Mouse (Mus musculus) kidney, postnatal 10 days (tissue): ENCODE measurements around the gene Sgms1.
A peak's percentile ranks its signal among the peaks of the same experiment; 100 is the strongest.
"Not testable (repeated sequence)": the region's sequence is repeated elsewhere in the genome, so short reads cannot be mapped to it uniquely, and the experiment has no call there.

Experiments used
- DNase-seq: peaks from one replicate; pipeline ENCODE4 v3.0.0; 2021; ENCODE audit warnings: mixed read lengths

Gene Sgms1

GRCm38 (mm10) chr19:32323070-32323469 lies 66.4 kb downstream of the Sgms1 start:
- DNase-seq = no peak

GRCm38 (mm10) chr19:32322429-32323035 lies 67.0 kb downstream of the Sgms1 start:
- peak; percentile 75 for DNase-seq

GRCm38 (mm10) chr19:32320366-32320666 lies 69.2 kb downstream of the Sgms1 start:
- DNase-seq = peak; percentile 84

GRCm38 (mm10) chr19:32319531-32320365 lies 69.8 kb downstream of the Sgms1 start:
- DNase-seq = no peak

GRCm38 (mm10) chr19:32319057-32319456 lies 70.5 kb downstream of the Sgms1 start:
- no peak for DNase-seq

- not testable (repeated sequence) for DNase-seq
These were observed 72.2 kb downstream of the Sgms1 start for GRCm38 (mm10) chr19:32317347-32317746.

GRCm38 (mm10) chr19:32313304-32313703 lies 76.2 kb downstream of the Sgms1 start:
- DNase-seq = no peak

GRCm38 (mm10) chr19:32311762-32312161 lies 77.8 kb downstream of the Sgms1 start:
- no peak for DNase-seq

GRCm38 (mm10) chr19:32311063-32311462 lies 78.5 kb downstream of the Sgms1 start:
- no peak for DNase-seq

- no peak for DNase-seq
These were observed 79.0 kb downstream of the Sgms1 start for GRCm38 (mm10) chr19:32310483-32310882.

- no peak for DNase-seq
These were observed 80.2 kb downstream of the Sgms1 start for GRCm38 (mm10) chr19:32309346-32309745.

GRCm38 (mm10) chr19:32308311-32308710 lies 81.2 kb downstream of the Sgms1 start:
- DNase-seq = no peak

- peak; percentile 62 for DNase-seq
These were observed 84.6 kb downstream of the Sgms1 start for GRCm38 (mm10) chr19:32304898-32305297.

GRCm38 (mm10) chr19:32304008-32304873 lies 85.3 kb downstream of the Sgms1 start:
- peak; percentile 89 for DNase-seq

GRCm38 (mm10) chr19:32302835-32303381 lies 86.6 kb downstream of the Sgms1 start:
- no peak for DNase-seq

- DNase-seq = no peak
These were observed 87.9 kb downstream of the Sgms1 start for GRCm38 (mm10) chr19:32301568-32301967.

- DNase-seq = no peak
These were observed 91.3 kb downstream of the Sgms1 start for GRCm38 (mm10) chr19:32298221-32298620.

- DNase-seq = no peak
These were observed 92.7 kb downstream of the Sgms1 start for GRCm38 (mm10) chr19:32296863-32297262.

- DNase-seq = no peak
These were observed 93.9 kb downstream of the Sgms1 start for GRCm38 (mm10) chr19:32295581-32295980.

GRCm38 (mm10) chr19:32292782-32293776 lies 96.4 kb downstream of the Sgms1 start:
- no peak for DNase-seq

- peak; percentile 39 for DNase-seq
These were observed 97.3 kb downstream of the Sgms1 start for GRCm38 (mm10) chr19:32292067-32292739.
